Mouse (Mus musculus): ENCODE measurements around the gene D17H6S53E. TPM values are rescaled to one million over a fixed set of nuclear protein-coding genes. Genes with fewer than 3 reads are reported as not detected.
A peak's percentile ranks its signal among the peaks of the same experiment; 100 is the strongest.
"Not testable (repeated sequence)": the region's sequence is repeated elsewhere in the genome, so short reads cannot be mapped to it uniquely, and the experiment has no call there.

Gene D17H6S53E
- polyA plus RNA-seq, 1 experiment from 2014 or later = 9.4 TPM

- WGBS = 95% methylated on average over 12 of the region's 12 CpGs
- ATAC-seq; H3K27me3 ChIP-seq; H3K4me3 ChIP-seq (replicated peaks); H3K9me3 ChIP-seq; H3K27ac ChIP-seq; H3K9ac ChIP-seq (replicated peaks); H3K4me2 ChIP-seq (replicated peaks): not testable (repeated sequence)
- Histone ChIP-seq H3K36me3 (peaks cover 30% of the 10 kb centered on the region), H3K4me1 (replicated peaks) (peaks cover 52% of the 10 kb centered on the region)
These were observed 1.8 kb upstream of the D17H6S53E start for GRCm38 (mm10) chr17:35124261-35124896.

- H3K27ac ChIP-seq = no peak overlapping the region
- peak overlapping the region; percentile 90; the same call in 1 of the 2 replicates for H3K9ac ChIP-seq (replicated peaks)
- H3K4me1 ChIP-seq (replicated peaks) = peaks cover 46% of the 10 kb centered on the region
- no peak overlapping the region for H3K4me3 ChIP-seq (replicated peaks)
- H3K9me3 ChIP-seq = no peaks in the 10 kb centered on the region
- WGBS = 100% methylated on average over 1 of the region's 1 CpGs
- peak overlapping the region; percentile 85; the same call in 1 of the 2 replicates for H3K4me2 ChIP-seq (replicated peaks)
- peaks cover 34% of the 10 kb centered on the region for H3K36me3 ChIP-seq
- H3K27me3 ChIP-seq = no peaks in the 10 kb centered on the region
- ATAC-seq = no peak
These were observed 1.1 kb upstream of the D17H6S53E start for GRCm38 (mm10) chr17:35125081-35125480.

- H3K4me2 ChIP-seq (replicated peaks) = peak overlapping the region; percentile 85
- peaks cover 41% of the 10 kb centered on the region for H3K4me1 ChIP-seq (replicated peaks)
- peaks cover 39% of the 10 kb centered on the region for H3K36me3 ChIP-seq
- H3K27me3 ChIP-seq = no peaks in the 10 kb centered on the region
- peak overlapping the region; percentile 68 for H3K4me3 ChIP-seq (replicated peaks)
- 37% methylated on average over 6 of the region's 6 CpGs for WGBS
- peak overlapping the region; percentile 90 for H3K9ac ChIP-seq (replicated peaks)
- ATAC-seq = no peak
- peak overlapping the region; percentile 74; the same call in 1 of the 2 replicates for H3K27ac ChIP-seq
- no peaks in the 10 kb centered on the region for H3K9me3 ChIP-seq
These were observed 595 bp upstream of the D17H6S53E start for GRCm38 (mm10) chr17:35125578-35125977.

- 75% methylated on average over 13 of the region's 13 CpGs for WGBS
- Histone ChIP-seq H3K36me3 (peaks cover 39% of the 10 kb centered on the region), H3K9me3 (no peaks in the 10 kb centered on the region), H3K4me2 (replicated peaks) (peak overlapping the region; percentile 85), H3K27me3 (no peaks in the 10 kb centered on the region), H3K4me3 (replicated peaks) (peak overlapping the region; percentile 68), H3K9ac (replicated peaks) (no peak overlapping the region), H3K4me1 (replicated peaks) (peaks cover 39% of the 10 kb centered on the region), H3K27ac (peak overlapping the region; percentile 74)
- no peak for ATAC-seq
These were observed 844 bp downstream of the D17H6S53E start for GRCm38 (mm10) chr17:35127017-35127416.

GRCm38 (mm10) chr17:35128996-35129395 is 2.8 kb downstream of the D17H6S53E start:
- Histone ChIP-seq H3K27ac (no peak overlapping the region), H3K4me1 (replicated peaks) (peaks cover 26% of the 10 kb centered on the region), H3K36me3 (peaks cover 30% of the 10 kb centered on the region), H3K9ac (replicated peaks) (no peak overlapping the region), H3K27me3 (no peaks in the 10 kb centered on the region), H3K4me3 (replicated peaks) (no peak overlapping the region), H3K9me3 (no peaks in the 10 kb centered on the region), H3K4me2 (replicated peaks) (no peak overlapping the region)
- ATAC-seq = no peak
- 70% methylated on average over 11 of the region's 11 CpGs for WGBS

- peaks cover 19% of the 10 kb centered on the region for H3K36me3 ChIP-seq
- no peak overlapping the region for H3K4me3 ChIP-seq (replicated peaks)
- ATAC-seq = no peak
- H3K27me3 ChIP-seq = no peaks in the 10 kb centered on the region
- WGBS = 96% methylated on average over 8 of the region's 8 CpGs
- no peak overlapping the region for H3K4me2 ChIP-seq (replicated peaks)
- H3K9ac ChIP-seq (replicated peaks) = no peak overlapping the region
- H3K27ac ChIP-seq = no peak overlapping the region
- H3K9me3 ChIP-seq = no peaks in the 10 kb centered on the region
- H3K4me1 ChIP-seq (replicated peaks) = peaks cover 19% of the 10 kb centered on the region
These were observed 4.9 kb downstream of the D17H6S53E start for GRCm38 (mm10) chr17:35131038-35131437.

- 86% methylated on average over 15 of the region's 15 CpGs for WGBS
- H3K9ac ChIP-seq (replicated peaks) = no peak within 1 kb of the TSS
These were observed 5.5 kb downstream of the D17H6S53E start, which contains the start of gene Apom for GRCm38 (mm10) chr17:35131500-35132173. TSS of gene Apom (minus strand) at chr17:35132050.

GRCm38 (mm10) chr17:35132174-35132560 is 6.0 kb downstream of the D17H6S53E start:
- H3K4me2 ChIP-seq (replicated peaks) = no peak overlapping the region
- H3K27me3 ChIP-seq = no peaks in the 10 kb centered on the region
- no peak overlapping the region for H3K4me3 ChIP-seq (replicated peaks)
- ATAC-seq = no peak
- no peak overlapping the region for H3K27ac ChIP-seq
- no peak overlapping the region for H3K9ac ChIP-seq (replicated peaks)
- H3K36me3 ChIP-seq = peaks cover 19% of the 10 kb centered on the region
- 80% methylated on average over 3 of the region's 3 CpGs for whole genome bisulfite sequencing
- H3K4me1 ChIP-seq (replicated peaks) = peaks cover 18% of the 10 kb centered on the region
- no peaks in the 10 kb centered on the region for H3K9me3 ChIP-seq

More at GRCm38 (mm10) chr17:35131500-35132173, 5.5 kb downstream of the D17H6S53E start, which contains the start of gene Apom:
- H3K4me2 ChIP-seq (replicated peaks) = no peak within 1 kb of the TSS
- no peak within 1 kb of the TSS for H3K4me3 ChIP-seq (replicated peaks)
- H3K27ac ChIP-seq = no peak within 1 kb of the TSS
- H3K36me3 ChIP-seq = peaks cover 19% of the 10 kb centered on the region
- H3K4me1 ChIP-seq (replicated peaks) = peaks cover 18% of the 10 kb centered on the region
- no peaks in the 10 kb centered on the region for H3K9me3 ChIP-seq
- H3K27me3 ChIP-seq = no peaks in the 10 kb centered on the region
- ATAC-seq = no peak

GRCm38 (mm10) chr17:35133517-35133916 is 7.3 kb downstream of the D17H6S53E start:
- Histone ChIP-seq H3K9me3 (no peaks in the 10 kb centered on the region), H3K4me1 (replicated peaks) (peaks cover 24% of the 10 kb centered on the region), H3K27me3 (no peaks in the 10 kb centered on the region), H3K27ac (no peak overlapping the region), H3K4me2 (replicated peaks) (no peak overlapping the region), H3K4me3 (replicated peaks) (no peak overlapping the region), H3K36me3 (peaks cover 20% of the 10 kb centered on the region), H3K9ac (replicated peaks) (no peak overlapping the region)
- 96% methylated on average over 7 of the region's 7 CpGs for WGBS
- no peak for ATAC-seq

- H3K36me3 ChIP-seq = peaks cover 25% of the 10 kb centered on the region
- H3K27ac ChIP-seq = peak within 1 kb of the TSS; percentile 97
- ATAC-seq = peak; percentile 96
- WGBS = under 1% methylated on average over 66 of the region's 66 CpGs
- H3K4me3 ChIP-seq (replicated peaks) = peak within 1 kb of the TSS; percentile 80
- peak within 1 kb of the TSS; percentile 91 for H3K4me2 ChIP-seq (replicated peaks)
- H3K27me3 ChIP-seq = no peaks in the 10 kb centered on the region
- H3K9ac ChIP-seq (replicated peaks) = peak within 1 kb of the TSS; percentile 89
- H3K9me3 ChIP-seq = no peaks in the 10 kb centered on the region
- peaks cover 26% of the 10 kb centered on the region for H3K4me1 ChIP-seq (replicated peaks)
These were observed 8.8 kb downstream of the D17H6S53E start, which contains the start of gene Bag6 for GRCm38 (mm10) chr17:35134801-35135590. TSS of gene Bag6 (plus strand) at chr17:35135178.

- H3K27ac ChIP-seq = peak overlapping the region; percentile 97
These were observed 9.6 kb downstream of the D17H6S53E start for GRCm38 (mm10) chr17:35135591-35136320.

More at GRCm38 (mm10) chr17:35135591-35136320, 9.6 kb downstream of the D17H6S53E start:
- no peaks in the 10 kb centered on the region for H3K27me3 ChIP-seq
- peaks cover 26% of the 10 kb centered on the region for H3K4me1 ChIP-seq (replicated peaks)
- peak overlapping the region; percentile 91 for H3K4me2 ChIP-seq (replicated peaks)
- under 1% methylated on average over 43 of the region's 43 CpGs for WGBS
- H3K36me3 ChIP-seq = peaks cover 27% of the 10 kb centered on the region
- peak overlapping the region; percentile 80 for H3K4me3 ChIP-seq (replicated peaks)
- H3K9ac ChIP-seq (replicated peaks) = peak overlapping the region; percentile 89
- H3K9me3 ChIP-seq = no peaks in the 10 kb centered on the region
- peak; percentile 78 for ATAC-seq
